ENCODE assay signal across 8 mouse cellular contexts in genomic region chr9:108661677-108662612, GRCm38 (mm10). TPM values are rescaled to one million over a fixed set of nuclear protein-coding genes. Genes with fewer than 3 reads are reported as not detected.
DNase-seq lines count a peak whose midpoint lies in the region; ATAC-seq lines count a peak whose summit lies in the region.

Gene Slc25a20 (plus strand): TSS chr9:108662088.

- H3K36me3 ChIP-seq in hindbrain, embryonic 15.5 days, result no peaks in the 10 kb centered on the region
- no peaks in the 10 kb centered on the region for H3K36me3 ChIP-seq in macrophage (ENCODE audit: inconsistent target)

- H3K79me2 ChIP-seq in macrophage (ENCODE audit: inconsistent target), result no peaks in the 10 kb centered on the region

- 2% methylated on average over 37 of the region's 37 CpGs for WGBS in hindbrain, embryonic 15.5 days
- WGBS in macrophage (ENCODE audit: missing documents), result 6% methylated on average over 37 of the region's 37 CpGs

- H3K9me3 ChIP-seq in hindbrain, embryonic 15.5 days, result no peaks in the 10 kb centered on the region

- H3K4me1 ChIP-seq in hindbrain, embryonic 15.5 days (replicated peaks), result peaks cover 14% of the 10 kb centered on the region

- H3K27me3 ChIP-seq in hindbrain, embryonic 15.5 days, result no peaks in the 10 kb centered on the region

- ATAC-seq in hindbrain, embryonic 15.5 days (ENCODE audit: low FRiP score, low read depth), result peak; percentile 94

- H3K9ac ChIP-seq in hindbrain, embryonic 15.5 days, result peak within 1 kb of the TSS; percentile 58

- H3K27ac ChIP-seq in hindbrain, embryonic 15.5 days (replicated peaks), result 0 out of 2 replicates have a peak within 1 kb of the TSS, but pooled peaks have one; percentile 38
- no peak within 1 kb of the TSS for H3K27ac ChIP-seq in macrophage

- peak; percentile 98 for DNase-seq in R1 (ENCODE audit: low read depth, low spot score)
- DNase-seq in cerebellum, postnatal 36 days, result peak; percentile 57 to 72
- peak; percentile 35 to 62 for DNase-seq in frontal cortex, postnatal 36 days (ENCODE audit: low spot score in 2 of 2)
- peak; percentile 62 to 64 for DNase-seq in left cerebral cortex, adult 18-20 months (ENCODE audit: low spot score in 2 of 2)
- DNase-seq in right cerebral cortex, adult 18-20 months, result peak; percentile 78
- DNase-seq in urinary bladder, postnatal 10 days (ENCODE audit: low spot score), result peak; percentile 34

- H3K4me2 ChIP-seq in hindbrain, embryonic 15.5 days, result peak within 1 kb of the TSS; percentile 74

- peak within 1 kb of the TSS; percentile 82 for H3K4me3 ChIP-seq in hindbrain, embryonic 15.5 days
- peak within 1 kb of the TSS; percentile 53 for H3K4me3 ChIP-seq in macrophage (ENCODE audit: inconsistent target)

RNA-seq across cellular contexts. Expression of gene Slc25a20, which starts in this region (rescaled TPM):
- polyA plus RNA-seq in hindbrain, embryonic 15.5 days (2015; fragmentation: Nextera tagmentation; extraction: Ambion mirVana), result 43.3 and 47.7 TPM in 2 replicates
- total RNA-seq in left cerebral cortex, adult 18-20 months (2021), result 10 to 100 TPM; 11.5 to 13.7 TPM
- 10 to 100 TPM in 22 of 26 experiments, 1 to 10 TPM in 4; 6.8 to 69.1 (median 21.1) TPM for total RNA-seq in macrophage (2018; cell fraction: chromatin; rRNA removed)
- total RNA-seq in macrophage (2018; cell fraction: cytosol; rRNA removed), result 10 to 100 TPM; 22.2 to 34.1 (median 28.6) TPM
- 10 to 100 TPM in 22 of 26 experiments, 1 to 10 TPM in 4; 6.6 to 35.0 (median 16.2) TPM for total RNA-seq in macrophage (2018; cell fraction: nucleus; rRNA removed)
- polyA plus RNA-seq in macrophage (2018), result 28.0 to 35.2 TPM (median 33.4 TPM) in 3 replicates

Comparison
In these comparisons a context has a peak if more than half of its experiments do, and no peak if none do; other contexts are left out.
1. DNase-seq: peak in every context shown above with its lines; median percentile 98 in R1; 78 in right cerebral cortex, adult 18-20 months; 64 in cerebellum, postnatal 36 days; 63 in left cerebral cortex, adult 18-20 months; 48 in frontal cortex, postnatal 36 days; 34 in urinary bladder, postnatal 10 days.